Mouse (Mus musculus) CD4-positive helper T cell, adult 2 months (primary cell): ENCODE data around the gene Cep112.

Experiments used
- DNase-seq: peaks from one replicate; pipeline ENCODE4 v3.0.0-alpha.2; 2012; ENCODE audit warnings: low read depth, missing footprints, low spot score

Gene Cep112

DNA sequence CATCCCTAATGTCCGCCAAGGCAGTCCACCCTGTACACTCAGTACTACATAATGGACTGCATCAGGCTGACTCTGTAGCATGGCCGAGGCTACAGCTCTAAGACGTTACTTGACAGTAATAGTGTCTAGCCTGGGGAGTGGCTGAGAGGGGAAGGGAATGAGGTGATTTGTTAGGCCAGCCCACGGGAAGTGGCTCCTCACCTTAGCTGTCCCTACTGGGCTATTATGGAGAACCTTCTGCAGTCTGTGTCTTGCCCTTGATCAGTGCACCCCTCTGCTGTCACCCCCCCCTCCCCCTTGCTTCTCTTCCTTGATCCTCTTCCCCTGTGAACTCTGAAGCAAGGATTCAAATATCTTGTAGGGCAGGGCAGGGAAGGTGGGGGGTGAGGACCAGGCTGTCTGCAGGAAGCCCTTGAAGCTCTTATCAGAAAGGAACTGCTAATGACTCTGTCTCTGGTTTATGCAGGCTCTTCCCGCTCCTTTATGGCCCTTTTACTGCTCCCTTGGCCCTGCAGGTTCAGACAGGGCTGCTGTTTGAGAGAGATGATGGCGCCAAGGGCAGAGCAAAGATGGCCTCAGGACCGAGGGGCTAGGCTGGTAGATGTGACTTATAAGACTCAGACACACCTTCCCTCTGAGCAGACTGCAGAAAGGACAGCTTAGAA, 481.7 kb downstream of the Cep112 start:
- DNase-seq = no peak

DNA sequence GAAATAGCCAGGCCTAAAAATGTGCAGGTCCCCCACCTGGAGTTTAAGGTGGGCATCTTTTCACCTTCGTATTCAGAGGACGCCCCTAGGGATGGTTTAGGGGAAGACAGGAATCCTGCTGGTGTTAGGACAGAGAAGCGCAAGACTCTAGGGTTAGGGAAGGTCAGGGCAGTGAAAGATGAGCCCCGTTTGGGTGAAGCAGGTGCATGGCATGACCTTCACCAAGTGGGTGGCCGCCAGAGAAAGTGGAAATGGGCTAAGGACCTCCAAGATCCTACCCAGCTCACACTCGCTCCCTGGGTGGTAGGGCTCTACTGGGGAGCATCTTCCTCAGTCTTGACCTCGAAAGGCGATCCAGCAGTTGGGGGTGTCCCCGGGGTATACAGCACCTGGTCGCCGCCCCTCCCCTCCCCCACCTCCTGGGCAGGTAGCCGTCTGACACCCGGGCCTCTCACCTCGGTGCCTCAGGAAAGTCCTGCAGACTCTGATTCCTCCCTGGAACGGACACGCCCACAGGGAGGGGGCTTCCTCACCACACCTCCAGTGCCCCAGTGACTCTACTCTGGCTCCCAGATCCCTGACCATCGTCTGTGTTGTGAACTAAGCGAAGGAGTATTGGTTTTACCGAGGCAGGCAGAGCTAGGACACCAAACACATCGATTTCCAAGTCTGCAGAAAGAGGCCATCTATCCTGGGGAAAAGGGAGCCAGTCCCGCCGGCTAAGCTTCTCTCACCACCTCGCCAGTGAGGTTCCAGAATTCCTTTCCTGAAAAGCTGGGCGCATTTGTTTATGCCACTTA, 484.6 kb downstream of the Cep112 start:
- DNase-seq = peak; percentile 38
